Mouse (Mus musculus): ENCODE data around the gene Rab3il1.

Rab3il1 gene

DNA sequence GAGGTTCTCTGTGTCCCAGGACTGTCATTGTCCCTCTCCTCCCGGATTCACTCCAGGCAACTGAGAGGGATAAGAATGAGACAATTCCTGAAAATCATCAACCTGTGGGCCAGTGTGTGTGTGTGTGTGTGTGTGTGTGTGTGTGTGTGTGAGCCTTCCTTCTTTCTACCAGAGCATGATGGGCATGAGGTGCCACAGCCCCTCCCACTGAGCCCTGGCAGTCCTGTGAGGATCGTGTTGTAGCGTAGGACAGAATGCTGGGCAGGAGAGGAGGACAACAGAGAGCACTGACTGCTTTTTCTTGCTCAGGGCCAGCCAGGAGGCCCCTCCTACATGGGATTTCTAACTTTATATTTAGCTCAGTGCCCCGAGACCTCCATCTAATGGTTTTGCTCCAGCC lies 41.3 kb downstream of the Rab3il1 start:
- no peak for DNase-seq

DNA sequence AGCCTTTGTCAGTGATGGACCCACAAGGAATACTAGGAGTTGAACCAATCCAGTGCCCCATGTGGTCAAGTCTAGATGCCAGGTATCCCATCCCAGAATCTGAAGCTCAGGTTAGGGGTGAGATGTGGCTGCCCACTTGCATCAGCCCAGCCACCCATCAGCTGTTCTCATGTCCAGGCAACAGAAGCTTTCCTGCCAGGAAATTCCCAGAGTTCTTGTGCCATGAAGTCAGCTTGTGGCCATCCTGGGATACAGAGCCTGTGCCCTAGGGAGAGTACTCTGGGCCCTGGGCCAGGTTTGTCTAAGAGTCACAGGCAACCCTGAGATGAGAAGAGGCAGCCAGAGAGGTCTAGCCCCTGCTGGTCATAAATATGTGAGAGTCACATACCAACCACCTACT lies 42.2 kb downstream of the Rab3il1 start:
- DNase-seq: peak; percentile 84 to 86

DNA sequence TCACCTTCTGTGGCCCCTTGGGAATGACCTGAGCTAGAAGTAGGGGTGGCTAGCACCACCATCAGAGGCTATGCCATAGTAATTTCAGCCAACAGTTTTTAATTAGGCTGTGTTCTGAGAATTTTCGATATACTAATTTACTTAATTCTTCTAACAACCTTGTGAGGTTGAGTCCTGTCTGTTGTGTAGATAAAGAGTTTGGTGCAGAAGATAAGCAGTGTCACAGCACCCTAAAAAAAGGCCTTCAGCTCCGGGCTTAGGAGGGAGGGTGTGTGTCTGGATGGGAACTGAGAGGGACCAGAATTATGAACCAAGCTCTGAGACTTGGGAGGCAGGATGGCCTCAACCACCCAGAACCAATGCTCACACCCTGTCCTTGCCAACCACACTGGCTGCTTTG lies 44.2 kb downstream of the Rab3il1 start:
- DNase-seq: no peak

DNA sequence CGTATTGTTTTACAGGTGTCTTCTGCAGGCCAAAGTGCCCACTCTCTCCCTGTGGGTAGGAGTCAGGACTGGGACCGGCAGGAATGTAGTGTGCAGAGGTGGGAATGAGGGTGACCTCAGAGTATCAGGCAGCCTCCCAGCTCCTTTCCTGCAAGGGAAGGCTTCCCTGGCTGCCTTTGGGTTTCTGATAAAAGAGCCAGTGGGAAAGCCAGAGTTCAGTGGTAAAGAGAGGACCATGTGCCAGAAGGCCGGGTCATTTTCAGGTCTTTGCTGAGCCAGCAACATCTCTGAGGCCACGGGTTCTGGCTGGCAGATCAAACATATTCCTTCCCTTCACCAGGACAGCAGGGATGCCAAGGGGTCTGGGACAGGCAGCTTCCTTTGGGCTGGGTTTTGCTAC lies 44.9 kb downstream of the Rab3il1 start:
- DNase-seq: peak; percentile 67 to 82

DNA sequence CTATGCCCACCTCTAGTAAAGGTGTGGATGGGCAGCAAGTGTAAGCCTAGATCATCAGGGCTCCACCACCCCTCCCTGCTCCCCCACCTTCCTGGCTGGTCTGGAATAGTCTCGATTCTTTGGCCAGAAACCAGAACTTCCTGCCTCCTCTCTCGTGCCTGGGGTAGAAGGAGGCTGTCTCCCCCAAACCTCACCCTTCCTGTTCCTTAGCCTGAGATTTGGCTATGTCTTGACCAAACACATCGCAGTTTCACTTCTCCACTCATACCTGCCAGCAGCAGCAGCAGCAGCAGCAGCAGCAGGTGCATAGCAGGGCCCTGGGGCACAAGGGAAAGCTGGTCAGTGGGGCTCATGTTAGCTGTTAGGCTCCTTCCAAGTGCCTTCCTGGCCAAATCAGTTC lies 45.5 kb downstream of the Rab3il1 start:
- no peak for DNase-seq

DNA sequence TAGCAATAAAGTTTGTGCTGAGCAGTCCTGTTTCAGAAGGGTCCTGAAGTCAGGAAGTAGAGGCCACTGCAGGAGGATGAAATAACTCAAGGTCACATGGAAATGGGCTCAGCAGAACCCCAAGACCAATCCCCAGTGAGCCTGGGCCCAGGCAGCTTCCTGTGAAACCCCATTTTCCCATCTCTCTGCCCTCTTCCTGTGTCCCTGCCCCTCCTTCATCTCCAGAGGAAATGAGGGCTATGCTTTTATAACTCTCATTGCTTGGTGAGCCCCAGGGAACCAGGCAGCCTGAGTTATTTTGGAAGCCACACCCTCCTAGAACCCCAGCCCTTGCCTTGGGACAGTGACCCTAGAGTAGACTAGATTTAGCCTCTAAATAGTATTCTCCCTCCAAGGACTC lies 48.1 kb downstream of the Rab3il1 start:
- peak in 1 of 2 experiments; percentile 40 for DNase-seq

DNA sequence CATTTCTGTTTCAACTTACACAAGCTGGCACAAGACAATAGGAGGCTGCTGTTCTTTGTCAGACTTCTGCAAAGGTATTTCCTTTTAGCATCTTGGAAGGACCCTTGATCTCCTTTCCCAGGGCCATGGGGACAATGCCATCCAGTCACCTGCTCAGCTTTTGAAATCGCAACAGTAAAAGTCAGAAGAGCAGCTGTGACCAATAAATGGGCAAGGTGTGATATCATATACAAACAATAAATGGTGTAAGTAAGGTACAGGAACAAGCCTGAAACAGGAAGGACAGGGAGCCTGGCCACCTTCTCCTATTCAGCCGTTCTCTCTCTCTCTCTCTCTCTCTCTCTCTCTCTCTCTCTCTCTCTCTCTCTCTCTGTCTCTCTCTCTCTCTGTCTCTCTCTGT lies 49.0 kb downstream of the Rab3il1 start:
- DNase-seq: no peak

DNA sequence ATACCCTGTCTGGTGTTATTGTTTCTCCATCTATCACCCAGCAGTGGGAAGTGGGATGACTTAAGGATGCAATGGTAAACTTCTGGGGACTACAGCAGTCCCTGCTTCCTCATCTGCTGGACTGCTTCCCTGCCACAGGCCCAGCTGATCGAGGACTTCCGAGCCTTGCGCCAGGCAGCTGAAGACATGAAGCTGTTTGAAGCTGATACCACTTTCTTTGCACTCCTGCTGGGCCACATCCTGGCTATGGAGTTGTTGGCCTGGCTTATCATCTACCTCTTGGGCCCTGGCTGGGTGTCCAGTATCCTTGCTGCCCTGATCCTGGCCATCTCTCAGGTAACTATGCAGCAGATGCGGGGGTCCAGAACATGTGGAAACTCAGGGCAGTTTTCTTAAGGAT lies 51.2 kb downstream of the Rab3il1 start:
- no peak for DNase-seq

DNA sequence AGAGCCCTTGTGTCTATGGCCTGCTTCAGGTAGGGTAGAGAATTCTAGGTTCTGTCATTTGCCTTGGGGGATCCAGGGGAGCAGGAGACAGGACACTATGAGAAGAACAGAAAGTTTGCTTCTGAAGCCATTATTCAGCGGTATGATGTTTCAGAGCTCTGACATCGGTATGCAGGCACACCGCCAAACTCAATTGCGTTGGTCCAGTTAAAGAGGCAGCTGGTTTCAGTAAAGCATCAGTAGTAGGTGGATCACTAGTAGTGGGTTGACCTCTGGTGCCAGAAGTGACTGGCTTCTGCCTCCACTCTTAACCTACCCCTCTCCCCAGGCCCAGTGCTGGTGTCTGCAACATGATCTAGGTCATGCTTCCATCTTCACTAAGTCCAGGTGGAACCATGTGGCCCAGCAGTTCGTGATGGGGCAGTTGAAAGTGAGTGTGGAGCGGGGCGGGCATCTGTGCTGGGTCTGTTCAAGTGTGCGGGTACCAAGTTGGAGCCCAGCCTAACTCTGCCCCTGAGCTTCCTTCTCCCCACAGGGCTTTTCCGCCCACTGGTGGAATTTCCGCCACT lies 52.3 kb downstream of the Rab3il1 start:
- DNase-seq: no peak

DNA sequence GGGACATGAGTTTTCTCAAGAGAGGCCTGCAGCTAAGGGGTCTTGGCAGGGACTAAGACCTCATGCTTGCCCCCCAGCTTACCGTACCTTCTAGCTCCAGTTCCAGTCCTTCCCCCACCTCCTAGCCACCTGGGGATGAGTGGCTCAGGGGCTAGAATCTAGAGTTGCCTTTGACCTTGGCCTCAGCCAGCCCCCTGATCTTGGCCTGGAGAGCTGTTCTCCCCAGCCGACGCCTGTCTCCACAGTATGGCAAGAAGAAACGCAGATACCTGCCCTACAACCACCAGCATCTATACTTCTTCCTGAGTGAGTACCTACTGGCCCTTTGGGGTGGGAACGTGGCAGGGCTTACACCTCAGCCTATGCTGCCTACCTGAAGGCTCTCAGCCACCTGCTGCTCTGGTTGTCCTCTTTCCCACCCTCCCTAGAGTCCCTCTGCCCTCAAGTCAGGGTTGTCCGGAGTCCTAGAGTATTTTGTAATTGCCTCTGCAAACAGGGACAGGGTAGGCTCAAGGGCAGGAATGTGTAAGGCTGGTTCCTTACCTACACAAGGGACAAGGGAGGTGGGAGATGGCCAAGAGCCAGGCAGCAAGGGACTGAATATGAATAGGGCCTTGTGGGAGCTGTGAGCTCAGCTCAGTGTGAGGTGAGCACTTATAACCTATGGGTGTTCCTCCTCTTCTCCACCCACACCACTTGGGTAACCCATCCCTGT lies 53.0 kb downstream of the Rab3il1 start:
- DNase-seq: no peak

DNA sequence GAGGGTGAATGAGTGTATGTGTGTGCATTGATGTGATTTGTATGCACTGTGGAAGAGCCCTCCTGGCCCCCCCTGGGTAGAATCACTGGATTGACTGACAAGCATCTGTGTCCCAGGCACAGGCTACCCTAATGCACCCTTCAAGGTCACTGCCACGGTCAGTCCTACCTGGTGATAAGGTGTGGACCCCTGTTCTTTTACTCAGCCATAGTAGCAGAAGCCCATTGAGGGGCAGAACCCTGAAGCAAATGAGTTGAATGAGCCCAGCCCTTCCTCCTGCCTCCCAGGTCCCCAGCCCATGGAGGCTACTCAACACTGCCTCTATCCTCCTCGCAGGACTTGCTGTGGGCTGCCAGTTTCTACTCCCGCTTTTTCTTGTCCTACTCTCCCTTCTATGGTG lies 53.8 kb downstream of the Rab3il1 start:
- no peak for DNase-seq

DNA sequence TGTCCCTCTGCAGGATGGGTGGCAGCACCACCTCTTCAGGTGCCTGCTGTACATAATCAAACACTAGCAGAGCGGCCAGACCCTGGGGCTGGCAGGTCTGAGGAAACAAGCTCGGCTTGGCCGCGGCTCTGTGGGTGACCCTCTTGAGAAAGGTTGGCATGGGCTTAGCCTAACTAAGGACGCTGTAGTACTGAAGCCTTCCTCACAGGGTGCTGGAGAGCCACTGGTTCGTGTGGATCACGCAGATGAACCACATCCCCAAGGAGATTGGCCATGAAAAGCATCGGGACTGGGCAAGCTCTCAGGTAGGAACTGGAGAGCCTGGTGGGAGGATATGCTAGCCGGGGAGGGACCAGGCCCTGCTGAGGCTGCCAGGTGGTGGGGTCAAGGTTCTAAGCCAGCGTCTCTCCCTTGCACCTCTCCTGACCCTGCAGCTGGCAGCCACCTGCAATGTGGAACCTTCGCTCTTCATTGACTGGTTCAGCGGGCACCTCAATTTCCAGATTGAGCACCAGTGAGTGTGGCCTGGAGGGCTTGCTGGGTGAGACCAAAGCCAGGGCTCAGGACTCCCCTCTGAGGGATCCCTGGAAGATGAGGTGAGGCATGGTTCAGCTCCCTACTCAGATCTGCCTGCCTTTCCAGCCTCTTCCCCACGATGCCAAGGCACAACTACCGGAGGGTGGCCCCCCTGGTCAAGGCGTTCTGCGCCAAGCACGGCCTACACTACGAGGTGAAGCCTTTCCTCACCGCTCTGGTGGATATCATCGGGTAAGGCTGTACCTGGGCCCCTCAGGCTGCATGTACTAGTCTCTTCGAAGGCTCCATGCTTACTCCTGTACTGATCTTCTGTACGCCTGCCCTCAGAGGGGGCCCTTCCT lies 54.6 kb downstream of the Rab3il1 start:
- DNase-seq: peak; percentile 70 to 89

DNA sequence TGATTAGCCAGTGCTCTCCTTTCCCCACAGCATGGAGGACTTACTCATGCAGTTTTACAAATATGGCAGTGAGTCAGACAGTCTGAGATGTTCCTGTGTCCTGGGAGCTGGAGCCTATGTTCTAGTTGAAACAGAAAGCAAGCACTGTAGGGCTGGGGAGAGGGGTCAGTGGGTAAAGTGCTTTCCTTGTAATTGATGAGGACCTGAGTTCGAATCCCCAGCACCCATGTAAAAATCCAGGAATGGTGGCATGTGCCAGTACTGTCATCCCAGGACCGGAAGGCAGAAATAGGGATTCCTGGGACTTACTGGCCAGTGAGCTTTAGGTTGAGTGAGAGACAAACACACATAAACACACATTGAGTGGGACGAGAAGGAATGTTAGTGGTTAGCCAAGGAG lies 55.2 kb downstream of the Rab3il1 start:
- DNase-seq: no peak

DNA sequence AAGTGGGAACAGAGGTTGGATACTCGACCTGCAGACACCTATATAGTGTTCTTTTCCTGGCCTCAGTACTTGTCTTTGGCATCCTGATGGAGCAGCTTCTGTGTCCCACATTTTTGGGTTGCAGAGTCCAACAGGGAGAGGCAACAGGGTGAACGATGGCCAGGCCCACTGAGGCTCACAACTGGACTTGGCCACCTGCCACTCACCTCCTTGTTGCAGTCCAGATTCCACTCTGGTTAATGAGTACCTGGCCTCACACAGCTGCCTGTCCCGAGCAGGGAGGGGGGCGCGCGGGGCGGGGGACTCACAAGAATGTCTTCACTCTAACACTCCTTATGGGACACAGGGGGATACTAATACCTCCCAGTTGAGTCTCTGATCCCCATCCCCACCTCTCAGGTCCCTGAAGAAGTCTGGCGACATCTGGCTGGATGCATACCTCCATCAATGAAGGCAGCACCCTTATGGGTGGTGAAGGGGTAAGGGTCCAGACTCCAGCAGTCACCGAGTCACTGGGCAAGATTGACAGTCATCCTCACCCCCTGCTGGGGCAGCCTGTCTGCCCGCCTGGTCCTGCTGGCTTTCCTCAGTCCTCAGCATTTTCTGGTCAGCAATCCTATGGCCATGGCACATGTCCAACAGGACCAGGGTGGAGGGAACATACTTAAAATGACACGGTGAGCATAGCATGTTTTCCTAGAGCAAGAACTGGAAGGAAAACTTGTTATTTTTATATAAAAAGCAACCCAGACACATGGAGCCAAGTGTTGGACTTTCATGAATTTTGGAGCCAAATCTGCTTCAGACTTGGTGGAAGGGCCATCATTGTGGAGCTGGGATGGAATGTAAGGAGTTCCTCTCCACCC lies 56.2 kb downstream of the Rab3il1 start:
- DNase-seq: peak; percentile 97

DNA sequence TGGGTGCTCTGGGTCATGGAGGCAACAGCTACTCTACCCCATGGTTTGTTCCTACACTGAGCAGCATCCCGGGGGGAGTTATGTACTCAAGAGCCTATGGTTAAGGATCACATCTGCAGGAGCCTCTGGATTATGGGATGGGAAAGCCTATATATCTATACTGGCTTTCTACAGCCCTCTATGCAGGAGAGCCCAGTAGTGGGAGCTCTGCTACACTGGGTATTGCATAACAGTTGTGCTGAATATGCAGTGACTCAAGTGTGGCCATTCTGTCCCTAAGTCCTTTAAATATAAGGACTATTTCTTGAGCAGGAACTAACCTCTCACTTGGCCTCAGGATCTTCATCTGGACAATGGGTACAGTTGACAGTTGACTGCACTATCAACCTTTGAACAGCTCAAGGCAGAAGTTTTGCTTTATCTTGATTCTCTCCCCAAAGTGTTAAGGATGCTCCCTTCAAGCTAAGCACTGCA lies 56.9 kb downstream of the Rab3il1 start:
- no peak for DNase-seq

DNA sequence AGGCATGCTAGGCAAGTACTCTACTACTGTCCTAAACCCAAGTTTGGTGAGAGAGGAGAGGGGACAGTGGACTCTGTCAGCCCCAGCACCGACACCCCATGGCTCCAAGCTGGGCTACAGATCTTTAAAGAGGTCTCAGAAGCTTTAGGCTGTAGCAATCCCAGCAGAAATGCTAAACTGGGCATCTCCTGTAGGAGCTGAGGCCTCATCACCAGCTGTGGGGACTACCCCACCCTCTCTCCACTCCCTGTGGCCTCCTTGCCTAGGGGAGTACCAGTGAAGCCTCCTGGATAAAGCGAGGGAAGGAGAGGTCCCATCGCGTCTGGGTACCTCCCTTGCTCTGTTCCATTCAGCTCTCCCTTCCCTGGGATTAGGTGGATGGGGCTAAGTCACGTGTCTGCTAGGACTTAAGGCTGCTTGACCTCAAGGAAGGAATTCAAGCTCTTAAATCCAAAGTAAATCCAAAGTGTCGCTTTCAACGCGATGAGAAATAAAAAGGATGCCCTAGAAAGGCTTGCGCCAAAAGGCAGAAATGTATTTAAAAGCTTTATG lies 57.5 kb downstream of the Rab3il1 start:
- no peak for DNase-seq

DNA sequence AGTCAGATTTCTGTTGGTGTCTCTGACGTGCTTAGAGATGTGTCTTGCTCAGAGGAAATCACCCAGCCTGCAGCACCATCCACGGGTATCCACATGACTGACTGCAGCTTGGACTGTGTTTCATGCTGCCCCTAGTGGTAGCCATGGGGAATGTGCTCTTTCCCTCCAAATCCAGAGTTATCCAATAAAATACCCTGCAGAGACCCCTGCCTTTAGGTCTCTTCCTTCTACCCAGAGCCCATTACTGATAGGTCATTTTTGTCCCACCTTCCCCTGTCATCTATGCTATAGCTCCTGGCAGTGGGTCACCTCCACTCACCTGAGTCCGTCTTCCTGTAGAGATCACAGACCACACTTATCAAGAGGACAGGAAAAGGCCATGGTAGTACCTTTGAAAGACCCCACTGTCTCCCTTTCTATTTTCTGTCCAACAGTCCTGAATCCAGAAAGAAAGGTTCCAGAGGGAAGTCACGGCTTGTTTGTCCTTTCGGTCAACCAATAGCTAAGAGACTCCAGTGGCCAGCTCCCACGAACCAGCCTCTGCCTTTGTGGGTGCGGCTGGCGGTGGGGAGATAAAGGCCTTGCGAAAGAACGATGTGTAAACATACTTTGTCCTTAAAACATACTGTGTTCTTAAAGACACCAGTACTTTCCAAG lies 58.6 kb downstream of the Rab3il1 start:
- DNase-seq: peak; percentile 55 to 70

DNA sequence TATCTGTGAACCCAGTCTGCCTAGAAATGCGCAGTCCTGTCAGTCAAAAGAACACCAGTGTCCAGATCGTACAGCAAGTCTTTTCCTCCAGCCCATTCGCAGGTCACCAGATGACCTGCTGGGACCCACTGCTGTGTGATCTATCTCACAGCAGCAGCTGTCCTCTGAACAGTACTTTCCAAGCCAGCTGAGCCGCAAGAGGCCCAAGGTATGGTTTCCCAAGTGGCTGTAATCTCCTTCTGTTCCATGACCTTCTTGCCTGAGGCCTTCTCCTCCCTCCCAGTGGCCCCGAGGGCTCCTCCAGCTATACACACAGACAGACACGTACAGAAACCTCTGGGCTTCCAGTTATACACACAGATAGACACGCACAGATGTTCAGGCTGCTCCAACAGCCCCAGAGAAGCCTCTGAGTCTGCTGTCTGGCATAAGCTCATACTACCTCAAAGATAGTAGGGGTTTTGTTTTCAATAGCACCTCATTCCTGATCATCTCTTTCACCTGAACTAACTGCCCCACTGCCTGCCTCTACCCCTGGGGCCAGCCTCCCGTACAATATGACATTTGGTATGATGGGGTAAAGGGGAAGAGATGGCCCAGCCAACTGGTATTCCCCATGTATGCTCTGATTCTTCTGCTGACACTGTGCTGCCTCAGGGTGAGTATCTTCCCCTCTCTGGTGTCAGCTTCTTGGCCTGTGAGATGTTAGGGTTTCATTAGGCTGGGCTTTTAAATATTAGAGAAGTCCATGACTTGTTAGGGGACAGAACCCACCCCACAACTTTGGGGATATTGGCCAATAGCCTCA lies 59.5 kb downstream of the Rab3il1 start:
- DNase-seq: no peak

DNA sequence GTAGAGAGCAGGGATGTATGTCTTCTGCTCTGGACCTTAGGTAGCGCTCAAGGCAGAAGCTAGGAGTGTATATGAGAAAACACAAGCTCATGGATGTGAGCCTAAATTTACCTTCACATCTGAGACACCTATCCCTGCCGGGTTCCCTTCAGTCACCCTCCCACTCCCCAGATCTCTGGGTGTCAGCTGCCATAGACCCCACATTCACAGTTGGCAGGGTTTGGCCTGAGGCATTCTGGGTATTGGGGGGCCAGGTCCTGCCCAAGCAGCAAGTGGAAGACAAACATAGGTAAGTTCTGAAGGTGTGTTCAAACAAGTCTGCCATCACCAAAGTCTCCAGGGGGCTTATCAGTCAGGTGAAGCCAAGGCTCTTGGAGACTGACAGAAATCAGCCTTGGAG lies 60.2 kb downstream of the Rab3il1 start:
- DNase-seq: no peak

DNA sequence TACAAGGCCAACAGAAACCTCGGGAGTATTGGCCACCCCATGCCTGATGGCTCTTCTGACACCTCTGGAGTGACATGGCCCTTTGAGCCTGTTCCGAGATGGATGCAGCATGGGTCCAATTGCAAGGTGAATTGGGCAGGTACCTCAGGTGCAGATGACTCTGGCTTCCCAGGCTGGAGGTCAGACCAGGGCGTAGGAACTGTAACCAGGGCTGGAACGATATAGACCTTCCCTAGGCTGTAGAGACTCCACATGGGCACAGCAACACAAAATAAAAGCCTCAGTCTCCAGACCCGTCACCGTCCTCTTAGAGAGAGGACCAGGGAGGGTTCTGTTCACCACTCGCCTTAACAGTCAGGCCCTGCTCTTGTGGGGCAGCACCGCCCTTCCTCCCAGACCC lies 60.8 kb downstream of the Rab3il1 start:
- DNase-seq: no peak

DNA sequence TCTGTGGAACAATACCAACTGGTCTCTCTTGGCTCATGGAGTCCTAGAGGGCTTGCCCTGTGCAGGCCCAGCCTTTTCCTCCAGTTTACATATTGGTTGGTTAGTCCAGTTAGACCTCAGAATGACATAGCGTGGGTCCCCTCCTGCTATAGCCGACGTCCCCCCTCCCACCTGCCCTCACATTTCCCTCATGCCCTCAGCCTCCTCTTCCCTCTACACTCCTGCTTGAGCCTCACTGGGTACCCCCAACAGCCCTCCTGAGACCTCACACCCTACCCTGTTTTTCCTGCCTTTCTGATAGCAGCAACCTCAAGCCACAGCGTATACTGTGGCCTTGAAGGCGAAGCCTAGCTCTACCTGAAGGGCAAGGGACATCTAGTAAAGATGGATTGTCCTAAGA lies 61.4 kb downstream of the Rab3il1 start:
- DNase-seq: no peak
